Mouse (Mus musculus) adrenal gland, postnatal 14 days (tissue): ENCODE data around the gene Ufc1. TPM values are rescaled to one million over a fixed set of nuclear protein-coding genes. Genes with fewer than 3 reads are reported as not detected.

Experiments
- DNase-seq: peaks from one replicate; pipeline ENCODE4 v3.0.0; 2021; ENCODE audit warnings: mixed read lengths
- total RNA-seq: library from RNA; stranded (reverse); gene quantifications from 2 replicates; pipeline ENCODE4 v1.2.3, GENCODE M21; 2021

The Ufc1 gene
- total RNA-seq, 1 experiment from 2014 or later = 128 TPM

DNA sequence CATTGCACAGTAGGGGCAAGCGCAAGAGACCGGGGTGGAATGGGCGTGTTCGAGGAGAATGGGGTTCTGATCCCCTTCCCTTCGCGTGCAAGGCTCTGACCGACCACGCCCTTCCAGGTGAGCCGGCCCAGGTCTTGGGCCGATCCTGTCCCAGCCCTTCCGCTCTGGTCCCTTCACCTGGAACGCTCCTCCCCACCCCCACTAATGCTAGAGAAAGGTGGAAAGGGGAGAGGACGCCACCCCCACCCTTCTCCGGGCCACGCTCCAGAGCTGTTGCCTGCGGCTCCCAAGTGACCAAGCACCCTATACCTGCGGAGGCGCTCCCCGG, 24.3 kb downstream of the Ufc1 start:
- peak; percentile 46 for DNase-seq

DNA sequence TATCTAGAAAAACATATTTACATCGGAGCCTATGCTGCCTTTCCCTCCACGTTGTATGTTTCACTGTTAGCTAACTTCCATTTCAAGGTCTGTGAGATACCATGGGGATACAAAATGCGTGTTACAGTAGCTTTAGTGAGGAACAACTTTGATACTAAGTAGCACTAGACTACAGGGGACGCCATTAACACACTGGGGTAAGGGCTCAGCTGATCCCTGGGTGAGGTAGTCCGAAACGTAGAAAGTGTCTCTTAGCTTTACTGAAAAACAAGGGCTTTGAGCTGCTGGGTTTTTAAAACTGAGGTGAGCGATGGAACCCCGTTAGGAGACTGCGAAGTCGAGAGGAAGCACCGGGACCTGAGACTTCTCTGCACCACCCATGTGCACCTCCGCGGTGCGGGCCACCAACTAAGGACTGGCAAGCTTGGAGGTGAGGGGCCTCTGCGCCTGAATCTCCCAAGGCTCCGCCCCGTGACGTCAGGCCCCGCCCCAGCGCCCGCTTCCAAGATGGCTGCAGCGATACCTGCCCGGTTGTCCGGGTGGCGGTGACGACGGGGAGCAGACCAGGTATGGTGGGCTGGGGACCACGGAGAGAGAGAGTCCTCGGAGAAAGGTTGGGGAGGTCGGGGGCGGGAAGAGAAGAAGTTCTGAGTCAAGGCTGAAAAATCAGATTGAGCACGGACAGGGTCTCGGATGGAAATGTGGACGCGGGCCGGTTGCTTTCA, 24.8 kb downstream of the Ufc1 start, which contains the start of gene B4galt3:
TSS of gene B4galt3 (plus strand) at position 481 of the 725 bp plus-strand sequence.
- DNase-seq = peak; percentile 98

DNA sequence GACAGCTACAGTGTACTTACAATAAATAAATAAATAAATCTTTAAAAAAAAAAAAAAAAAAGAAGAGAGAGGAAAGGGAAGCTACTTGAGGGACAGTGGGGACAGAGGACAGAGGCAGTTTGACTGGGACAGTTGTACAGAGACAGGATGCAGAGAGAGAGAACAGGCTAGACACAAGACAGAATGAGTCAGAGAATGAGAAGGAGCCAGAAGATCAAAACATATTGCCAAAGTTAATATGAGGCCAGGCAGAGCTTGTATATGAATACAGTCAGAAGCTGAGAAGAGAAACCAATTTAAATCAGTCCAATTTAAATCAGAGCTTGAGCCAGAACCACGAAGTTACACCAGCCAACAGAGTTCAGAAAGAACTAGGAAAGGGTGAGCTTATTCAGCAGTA, 26.5 kb downstream of the Ufc1 start:
- no peak for DNase-seq

DNA sequence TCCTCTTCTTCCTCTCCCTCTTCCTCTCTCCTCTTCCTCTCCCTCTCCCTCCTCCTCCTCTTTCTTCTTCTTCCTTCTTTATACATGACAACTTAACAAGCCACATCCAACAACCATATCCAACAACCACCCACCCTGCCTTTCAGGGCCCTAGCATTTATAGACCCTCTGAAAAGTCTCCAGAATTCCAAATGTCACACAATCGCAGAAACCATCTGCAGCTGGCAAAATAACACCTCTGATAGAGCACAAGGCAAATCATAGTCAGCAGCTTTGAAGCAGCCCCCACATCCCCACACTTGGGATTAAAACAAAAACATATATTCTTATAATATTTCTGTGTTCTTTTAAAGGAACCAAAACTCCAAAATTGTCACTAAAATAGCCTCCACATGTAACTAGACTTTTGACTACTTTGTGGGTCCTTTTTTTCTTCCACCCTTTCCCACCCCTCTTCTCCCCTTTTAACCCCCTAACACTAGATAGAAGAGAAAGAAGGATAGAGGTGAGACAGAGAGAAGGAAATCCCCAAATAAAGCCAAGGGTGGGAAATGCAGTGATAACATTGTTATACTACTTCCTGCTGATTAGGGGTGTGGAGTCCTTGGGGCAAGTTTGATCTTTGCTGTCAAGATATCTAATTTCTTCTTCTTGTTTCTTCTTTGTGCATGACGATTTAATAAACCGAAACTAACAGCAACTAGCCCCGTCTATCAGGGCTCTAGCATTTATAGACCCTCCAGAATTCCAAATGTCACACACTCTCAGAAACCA, 28.7 kb downstream of the Ufc1 start:
- DNase-seq = no peak

DNA sequence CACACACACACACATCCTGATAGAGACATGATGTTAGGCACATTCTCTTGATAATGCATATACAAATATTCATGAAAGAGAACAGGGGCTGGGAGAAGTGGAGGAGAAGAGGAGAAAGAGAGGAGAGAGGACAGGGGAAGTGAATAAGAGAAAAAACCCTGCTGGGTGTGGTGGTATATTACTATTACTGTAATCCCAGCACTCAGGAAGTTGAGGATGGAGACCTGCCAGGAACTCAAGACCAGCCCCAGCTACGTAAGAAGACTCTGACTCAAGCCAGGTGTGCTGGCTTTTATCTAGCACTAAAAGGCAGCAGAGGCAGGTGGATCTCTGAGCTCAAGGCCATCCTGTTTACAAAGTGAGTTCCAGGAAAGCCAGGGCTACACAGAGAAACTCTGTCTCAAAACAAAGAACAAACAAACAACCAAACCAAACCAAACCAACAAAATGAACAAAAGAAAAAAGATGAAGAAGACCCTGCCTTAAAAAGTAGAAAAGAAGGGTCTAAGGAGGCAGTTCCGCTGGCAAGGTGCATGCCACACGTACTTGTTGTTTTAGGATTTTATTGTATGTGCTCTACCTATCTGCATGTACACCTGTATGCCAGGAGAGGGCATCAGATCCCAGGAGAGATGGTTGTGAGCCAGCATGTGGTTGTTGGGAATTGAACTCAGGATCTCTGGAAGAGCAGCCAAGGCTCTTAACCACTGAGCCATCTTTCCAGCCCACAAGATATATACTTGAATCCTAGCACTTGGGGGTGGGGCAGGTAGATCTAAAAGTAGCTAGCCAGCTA, 31.0 kb downstream of the Ufc1 start:
- no peak for DNase-seq

DNA sequence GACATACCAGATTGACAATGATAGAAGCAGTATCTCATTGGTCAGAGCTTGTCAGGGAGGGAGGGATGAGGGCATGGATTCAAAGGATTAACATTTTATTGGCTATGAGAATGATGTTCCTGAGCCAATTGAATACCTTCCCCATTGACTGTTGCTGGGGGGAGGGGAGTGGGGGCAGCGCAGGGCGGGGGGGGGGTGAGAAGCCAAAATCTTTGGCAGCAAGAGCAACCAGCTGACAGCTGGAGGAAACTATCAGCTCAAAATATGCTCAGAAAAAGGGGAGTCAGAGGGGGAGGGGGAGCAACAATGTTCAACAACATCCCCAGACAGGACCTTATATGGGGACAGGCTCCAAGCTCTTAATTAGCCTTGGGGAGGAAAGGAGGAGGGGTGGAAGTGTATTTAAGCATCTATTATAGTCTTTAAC, 31.6 kb downstream of the Ufc1 start:
- peak; percentile 55 for DNase-seq

DNA sequence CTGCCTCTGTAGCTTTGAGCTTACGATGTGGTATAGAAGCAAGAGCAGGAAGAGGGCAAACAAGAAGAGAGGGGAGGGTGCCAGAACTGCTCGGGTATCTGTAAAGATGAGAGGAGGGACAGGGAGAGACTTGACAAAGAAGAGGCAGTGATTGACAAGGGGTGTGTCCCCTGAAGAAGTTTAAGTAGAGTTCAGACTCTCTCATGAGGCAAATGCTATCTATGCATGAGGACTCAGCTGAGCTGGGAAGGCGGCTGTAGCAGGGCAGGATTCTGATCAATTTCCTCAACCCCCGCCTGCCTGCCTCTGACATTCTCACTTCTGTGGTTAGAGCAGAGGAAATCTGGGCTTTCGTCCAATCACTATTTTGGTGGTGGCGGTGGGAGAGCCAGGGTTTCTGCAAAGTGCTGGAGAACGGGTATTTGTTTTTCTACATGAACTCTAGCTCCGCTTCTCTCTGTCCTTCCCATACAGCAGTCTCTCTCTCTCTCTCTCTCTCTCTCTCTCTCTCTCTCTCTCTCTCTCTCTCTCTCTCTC, 32.2 kb downstream of the Ufc1 start:
- DNase-seq = peak; percentile 80

DNA sequence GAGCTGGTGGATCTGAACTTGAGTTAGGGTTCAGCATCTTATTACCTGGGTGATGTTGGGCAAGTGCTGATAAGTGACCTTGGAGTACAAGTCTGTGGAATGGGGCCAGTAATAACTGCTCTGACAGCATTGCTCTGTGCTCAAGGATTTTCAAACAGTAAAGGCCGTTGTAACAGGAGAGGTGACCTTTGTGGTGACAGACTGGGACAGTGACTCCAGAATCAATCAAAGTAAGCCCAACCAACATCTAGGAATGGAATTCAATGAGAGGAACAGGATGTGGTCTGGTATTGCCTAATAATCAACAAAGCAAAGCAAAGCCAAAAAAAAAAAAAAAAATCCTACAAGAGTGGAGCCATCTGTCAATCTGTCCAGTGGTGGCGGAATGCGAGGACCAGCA, 34.5 kb downstream of the Ufc1 start:
- peak; percentile 34 for DNase-seq

DNA sequence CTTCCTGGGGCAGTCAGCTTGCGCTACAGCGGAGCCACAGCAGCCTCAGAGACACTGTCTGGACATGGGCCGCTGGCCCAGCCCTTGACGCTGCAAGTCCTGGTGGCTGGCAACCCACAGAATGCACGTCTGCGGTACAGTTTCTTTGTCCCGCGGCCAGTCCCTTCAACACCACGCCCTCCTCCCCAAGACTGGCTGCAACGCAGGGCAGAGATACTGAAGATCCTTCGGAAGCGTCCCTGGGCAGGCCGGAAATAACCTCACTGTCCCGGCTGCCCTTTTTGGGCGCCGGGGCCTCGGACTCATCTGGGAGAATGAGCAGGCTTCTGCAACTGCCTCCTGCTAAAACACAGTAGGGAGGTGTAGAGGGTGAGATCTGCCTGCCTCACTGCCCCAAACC, 35.9 kb downstream of the Ufc1 start:
- no peak for DNase-seq

DNA sequence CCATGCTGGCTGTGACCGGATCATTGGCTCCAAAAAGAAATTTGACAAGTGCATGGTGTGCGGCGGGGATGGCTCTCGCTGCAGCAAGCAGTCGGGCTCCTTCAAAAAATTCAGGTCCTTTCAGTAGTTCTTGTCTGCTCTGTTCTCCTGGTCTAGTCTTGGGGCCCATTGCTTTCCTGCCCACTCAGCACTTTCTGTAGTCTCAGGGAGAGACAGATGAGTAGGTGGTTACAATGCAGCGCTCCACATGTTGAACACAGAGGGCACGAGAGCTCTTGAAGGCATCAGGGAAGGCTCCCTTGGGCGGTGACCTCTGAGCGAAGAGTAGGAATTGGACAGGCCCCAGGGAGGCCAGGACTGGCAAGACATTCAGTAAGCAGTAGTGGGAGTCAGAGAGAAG, 37.0 kb downstream of the Ufc1 start:
- no peak for DNase-seq

DNA sequence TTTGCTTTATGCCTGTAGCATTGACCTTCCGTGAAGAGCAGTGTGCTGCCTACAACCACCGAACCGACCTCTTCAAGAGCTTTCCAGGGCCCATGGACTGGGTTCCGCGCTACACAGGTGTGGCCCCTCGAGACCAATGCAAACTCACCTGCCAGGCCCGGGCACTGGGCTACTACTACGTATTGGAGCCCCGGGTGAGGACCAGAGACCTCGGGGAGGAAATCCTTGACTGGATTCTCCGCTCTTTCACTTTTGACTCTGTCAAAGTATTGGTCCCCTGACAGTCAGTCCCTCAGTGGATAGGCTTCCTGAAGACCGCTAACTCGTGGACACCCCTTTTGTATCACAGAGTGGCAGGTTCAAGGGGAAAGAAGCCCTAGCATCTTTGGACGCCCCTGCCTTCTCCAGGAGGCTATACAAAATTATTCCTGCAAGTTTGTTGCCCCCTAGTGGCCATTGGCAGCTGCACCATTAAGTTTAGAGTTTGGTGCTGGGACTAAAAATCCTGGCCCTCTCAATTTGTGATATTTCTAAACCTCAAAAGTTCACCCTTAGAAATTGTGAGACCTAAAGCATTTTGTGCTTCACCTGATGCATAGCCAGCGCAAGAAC, 37.8 kb downstream of the Ufc1 start:
- DNase-seq = peak; percentile 81

DNA sequence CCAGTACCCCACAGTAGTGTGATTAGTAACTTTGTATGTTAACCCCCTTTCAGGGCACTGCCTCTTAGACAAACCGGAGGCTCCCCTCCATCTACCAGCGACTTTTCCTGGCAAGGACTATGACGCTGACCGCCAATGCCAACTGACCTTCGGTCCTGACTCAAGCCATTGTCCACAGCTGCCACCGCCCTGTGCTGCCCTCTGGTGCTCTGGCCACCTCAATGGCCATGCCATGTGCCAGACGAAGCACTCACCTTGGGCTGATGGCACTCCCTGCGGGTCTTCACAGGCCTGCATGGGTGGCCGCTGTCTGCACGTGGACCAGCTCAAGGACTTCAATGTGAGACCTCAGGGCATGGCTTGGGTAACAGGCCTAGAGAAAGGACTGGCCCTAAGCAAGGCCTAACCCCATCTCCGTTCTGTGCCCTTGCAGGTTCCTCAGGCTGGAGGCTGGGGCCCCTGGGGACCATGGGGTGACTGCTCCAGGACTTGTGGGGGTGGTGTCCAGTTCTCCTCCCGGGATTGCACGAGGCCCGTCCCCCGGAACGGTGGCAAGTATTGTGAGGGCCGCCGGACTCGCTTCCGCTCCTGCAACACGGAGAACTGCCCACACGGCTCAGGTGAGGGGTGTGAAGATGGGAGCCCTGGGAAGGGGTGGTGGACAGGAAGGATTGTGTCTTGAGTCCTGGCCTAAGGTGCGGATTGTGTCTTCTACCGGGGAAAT, 38.6 kb downstream of the Ufc1 start:
- DNase-seq = peak; percentile 84

DNA sequence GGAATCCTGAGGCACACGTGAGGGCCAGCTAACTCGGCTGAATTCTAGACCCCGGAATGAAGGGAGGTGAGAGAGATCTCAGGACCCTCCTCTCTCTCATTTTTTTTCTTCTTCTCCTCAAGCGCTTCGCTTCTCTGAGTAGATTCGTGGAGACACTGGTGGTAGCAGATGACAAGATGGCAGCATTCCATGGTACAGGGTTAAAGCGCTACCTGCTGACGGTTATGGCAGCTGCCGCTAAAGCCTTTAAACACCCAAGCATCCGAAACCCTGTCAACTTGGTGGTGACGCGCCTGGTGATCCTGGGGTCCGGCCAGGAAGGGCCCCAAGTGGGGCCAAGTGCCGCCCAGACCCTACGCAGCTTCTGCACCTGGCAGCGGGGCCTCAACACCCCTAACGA, 42.4 kb downstream of the Ufc1 start:
- DNase-seq = no peak

DNA sequence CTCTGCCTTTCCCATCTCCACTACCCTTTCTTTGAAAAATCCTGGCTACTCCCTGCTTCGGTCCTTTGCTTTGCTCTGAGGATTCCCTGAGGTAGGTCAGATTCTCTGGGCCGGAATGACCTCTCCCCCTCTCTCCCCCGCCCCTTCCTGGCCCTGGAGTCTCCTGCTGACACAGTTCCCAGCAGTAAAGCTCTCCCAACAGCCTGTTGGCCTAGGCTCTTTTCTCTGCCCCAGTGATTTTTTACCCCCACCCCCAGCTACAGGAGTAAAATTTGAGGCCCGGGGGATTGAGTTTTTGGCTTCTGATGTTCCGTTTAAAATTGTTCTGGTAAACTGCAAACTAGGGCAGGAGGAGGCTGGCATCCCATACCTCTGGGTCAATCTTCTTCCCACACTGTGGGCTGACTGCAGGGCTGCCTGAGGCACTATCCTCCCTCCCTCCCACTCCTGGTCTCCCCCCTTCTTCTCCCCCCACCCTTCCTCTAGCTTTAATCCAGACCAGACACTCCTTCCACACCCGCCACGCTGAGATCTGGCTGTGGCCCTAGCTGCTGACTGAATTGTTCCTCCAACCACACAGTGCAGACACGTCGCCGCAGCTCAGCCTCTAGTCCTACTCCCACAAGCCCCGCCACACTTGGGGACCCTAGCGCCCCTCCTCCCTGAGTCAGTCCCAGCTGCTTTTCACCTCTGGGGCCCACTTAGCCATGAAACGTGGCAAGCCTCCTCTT, 43.1 kb downstream of the Ufc1 start:
- peak; percentile 62 for DNase-seq

DNA sequence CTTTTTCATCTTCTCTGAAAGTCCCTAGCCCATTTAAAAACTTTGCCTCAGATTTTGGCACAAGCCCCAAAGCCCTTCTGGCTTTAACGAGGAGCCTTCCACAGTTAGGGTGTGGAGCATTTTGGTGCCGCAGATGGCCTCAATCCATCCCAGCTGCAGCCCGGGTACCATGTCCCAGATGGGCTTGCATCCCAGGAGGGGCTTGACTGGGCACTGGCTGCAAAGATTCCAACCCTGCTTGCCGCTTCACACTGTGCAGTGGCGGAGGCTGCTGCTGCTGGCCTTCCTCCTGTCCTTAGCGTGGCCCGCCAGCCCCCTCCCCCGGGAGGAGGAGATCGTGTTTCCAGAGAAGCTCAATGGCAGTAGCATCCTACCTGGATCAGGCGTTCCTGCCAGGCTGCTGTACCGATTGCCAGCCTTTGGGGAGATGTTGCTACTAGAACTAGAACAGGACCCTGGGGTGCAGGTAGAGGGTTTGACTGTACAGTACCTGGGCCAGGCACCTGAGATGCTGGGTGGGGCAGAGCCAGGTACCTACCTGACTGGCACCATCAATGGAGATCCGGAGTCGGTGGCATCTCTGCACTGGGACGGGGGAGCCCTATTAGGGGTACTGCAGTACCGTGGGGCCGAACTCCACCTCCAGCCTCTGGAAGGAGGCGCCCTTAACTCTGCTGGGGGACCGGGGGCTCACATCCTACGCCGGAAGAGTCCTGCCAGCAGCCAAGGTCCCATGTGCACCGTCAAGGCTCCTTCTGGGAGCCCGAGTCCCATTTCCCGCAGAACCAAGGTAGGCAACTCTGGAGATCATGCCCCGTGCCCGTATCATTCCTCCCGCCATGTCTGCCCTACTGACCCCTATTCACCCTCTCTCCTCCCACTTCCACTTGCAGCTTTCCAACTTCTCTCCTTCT, 43.9 kb downstream of the Ufc1 start, which contains the start of gene Ndufs2:
TSS of gene Ndufs2 (minus strand) at position 709 of the 914 bp plus-strand sequence.
- DNase-seq = no peak

DNA sequence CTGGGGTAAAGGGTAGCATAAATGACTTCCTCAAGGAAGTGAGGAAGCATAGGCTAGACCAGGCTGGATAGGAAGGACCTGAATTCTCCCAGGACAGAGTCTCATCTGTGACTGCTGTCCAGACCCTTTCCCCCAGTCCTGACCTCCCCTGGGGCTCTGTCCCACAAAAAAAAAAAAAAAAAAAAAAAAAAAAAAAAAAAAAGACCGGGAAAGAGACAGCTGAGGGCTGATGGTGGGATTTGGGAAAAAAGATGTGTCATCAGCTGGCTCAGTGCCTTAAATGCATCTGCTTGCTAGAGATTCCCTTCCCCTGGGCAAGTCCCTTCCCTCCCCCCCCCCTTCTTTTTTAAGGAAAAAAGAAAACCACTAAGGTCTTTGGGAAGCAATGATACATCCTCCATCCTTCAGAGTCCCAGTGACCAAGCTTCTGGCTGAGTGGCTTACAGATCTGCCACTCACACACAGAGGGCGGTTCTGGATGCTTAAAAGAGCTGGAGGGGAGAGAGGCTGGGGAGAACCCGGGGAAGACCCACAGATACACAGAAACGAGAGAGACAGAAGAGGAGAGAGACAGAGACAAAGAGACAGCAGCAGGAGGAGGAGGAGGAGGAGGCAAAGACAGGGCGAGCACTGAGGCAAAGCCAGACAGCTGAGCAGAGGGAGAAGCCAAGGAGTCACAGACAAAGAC, 44.8 kb downstream of the Ufc1 start, which contains the start of gene Adamts4:
TSS of gene Adamts4 (plus strand) at position 509 of the 688 bp plus-strand sequence.
- DNase-seq = peak; percentile 57

DNA sequence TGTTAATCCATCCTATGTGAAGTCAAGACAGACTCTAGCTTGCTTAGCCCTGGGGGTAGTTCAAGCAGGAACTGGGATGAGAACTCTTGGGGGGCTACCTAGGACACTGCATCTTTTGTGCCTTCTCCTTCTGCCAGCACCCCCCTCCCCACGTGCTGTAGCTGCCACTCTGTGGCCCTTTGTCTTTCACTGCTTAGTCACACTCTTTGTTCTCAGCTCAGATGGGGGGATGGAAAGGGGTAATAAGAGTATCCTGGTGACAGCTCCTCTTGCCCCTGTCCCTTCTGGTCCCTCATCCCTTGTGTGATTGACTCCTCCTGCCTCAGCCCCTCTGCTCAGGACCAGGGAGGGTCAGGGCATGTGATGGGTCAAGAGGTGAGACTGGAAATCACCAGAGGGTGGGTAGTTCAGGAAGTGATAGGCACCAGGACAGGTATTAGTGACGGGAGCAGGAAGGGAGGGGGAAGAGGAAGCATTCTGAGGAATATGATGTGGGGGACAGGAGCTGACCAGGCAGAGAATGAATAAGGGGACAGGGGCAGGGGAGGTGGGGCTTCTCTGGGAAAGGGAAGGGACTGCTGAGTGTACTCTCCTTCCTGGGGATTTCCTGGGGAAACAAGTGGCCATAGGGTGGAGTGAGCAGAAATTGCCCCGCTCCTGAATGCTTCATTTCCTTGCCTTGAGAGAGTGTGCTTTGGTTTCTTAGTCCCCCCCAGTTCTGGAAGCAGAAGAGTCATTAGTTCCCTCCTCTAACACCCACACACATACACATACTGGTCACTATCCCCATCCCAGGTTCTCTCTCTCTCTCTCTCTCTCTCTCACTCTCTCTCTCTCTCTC, 46.2 kb downstream of the Ufc1 start:
- no peak for DNase-seq

DNA sequence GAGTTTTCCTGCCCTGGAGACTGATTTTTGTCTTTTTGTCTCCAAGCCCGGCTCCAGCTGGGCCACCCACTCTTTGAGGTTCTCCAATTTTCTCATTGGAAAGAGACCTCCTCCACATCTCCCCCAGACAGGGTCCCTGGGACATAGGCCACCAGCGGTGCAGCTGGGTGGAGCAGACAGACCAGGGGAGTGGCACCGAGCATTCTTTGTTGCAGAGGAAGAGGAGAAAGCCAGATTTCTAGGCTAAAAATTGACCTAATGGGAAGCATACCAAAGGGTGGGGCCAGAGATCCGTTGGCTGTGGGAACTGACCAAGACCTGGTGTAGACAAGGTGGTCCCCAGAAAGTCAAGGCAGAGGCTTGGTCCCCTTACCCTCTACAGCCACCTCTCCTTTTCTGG, 46.9 kb downstream of the Ufc1 start:
- DNase-seq = no peak
